In the genomic region with DNA sequence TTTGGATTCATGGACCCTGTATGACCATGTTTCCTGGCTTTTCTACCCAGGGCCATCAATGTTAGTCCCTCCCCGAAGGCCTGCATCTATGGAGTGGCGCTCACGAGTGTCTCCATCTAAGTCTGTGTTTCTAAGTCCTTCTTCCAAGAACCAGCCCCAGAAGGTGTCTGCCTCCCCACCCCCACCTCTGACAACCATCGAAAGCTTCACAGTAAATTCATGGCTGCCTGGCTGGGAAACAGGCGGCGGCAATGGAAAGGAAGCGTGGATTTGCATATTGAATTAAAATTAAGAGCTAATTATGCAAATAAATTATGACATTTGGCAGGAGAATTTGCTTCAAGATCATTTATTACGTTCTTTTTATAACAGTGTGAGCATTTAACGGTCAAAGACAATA, we compare ENCODE assay signal across 18 mouse cellular contexts.
A peak's percentile ranks its signal among the peaks of the same experiment; 100 is the strongest.
DNase-seq lines count a peak whose midpoint lies in the region; ATAC-seq and TF ChIP-seq lines count a peak whose summit lies in the region.
"Had no signal": no experiment of that assay in that cellular context is flagged by ENCODE, and none has a peak within 500 bp of the region (broad histone marks: within the 10 kb centered on the region; RNA-seq: fewer than 3 reads in every experiment).

No protein-coding gene starts in this region.

- peak; percentile 70 for DNase-seq in forebrain, embryonic 14.5 days (ENCODE audit: low spot score)
- no peak for DNase-seq in forebrain, embryonic 10.5 days (ENCODE audit: extremely low spot score, low spot score)
- DNase-seq in midbrain, embryonic 11.5 days (ENCODE audit: low spot score, missing footprints), result peak; percentile 35
- peak; percentile 57 for DNase-seq in brain, embryonic 18.5 days (ENCODE audit: low read depth, low spot score)
- DNase-seq in forebrain, postnatal 0 days, result peak; percentile 75
- DNase-seq in adrenal gland, postnatal 36 days, result no peak
- no peak for DNase-seq in layer of hippocampus, postnatal 10 days (ENCODE audit: low spot score in 2 of 2)
- DNase-seq: adrenal gland, adult 2 months; adrenal gland, postnatal 10 days; adrenal gland, postnatal 25 days; cerebellum, adult 11-12 months; cerebellum, adult 2 months; cerebellum, adult 9-10 months; cerebellum, postnatal 10 days; cerebellum, postnatal 25 days had no signal

- H3K4me1 ChIP-seq in forebrain, embryonic 14.5 days (ENCODE audit: control insufficient read depth, insufficient read depth, low read length), result no peaks in the 10 kb centered on the region
- H3K4me1 ChIP-seq in forebrain, embryonic 10.5 days, result peaks cover 27% of the 10 kb centered on the region
- H3K4me1 ChIP-seq in midbrain, embryonic 11.5 days (ENCODE audit: control insufficient read depth, insufficient read depth, low read length), result no peaks in the 10 kb centered on the region
- 0 out of 2 replicates have a peak, but pooled peaks cover 6% of the 10 kb centered on the region for H3K4me1 ChIP-seq in midbrain, embryonic 15.5 days
- peaks cover 7% of the 10 kb centered on the region; the same call in 1 of the 2 replicates for H3K4me1 ChIP-seq in forebrain, postnatal 0 days (ENCODE audit: insufficient read depth)
- H3K4me1 ChIP-seq: embryonic facial prominence, embryonic 12.5 days had no signal

- H3K36me3 ChIP-seq in forebrain, embryonic 14.5 days (ENCODE audit: control insufficient read depth, insufficient read depth, low read length), result no peaks in the 10 kb centered on the region
- H3K36me3 ChIP-seq in forebrain, embryonic 10.5 days (replicated peaks), result no peaks in the 10 kb centered on the region
- H3K36me3 ChIP-seq in midbrain, embryonic 11.5 days (ENCODE audit: control insufficient read depth, insufficient read depth, low read length), result no peaks in the 10 kb centered on the region
- no peaks in the 10 kb centered on the region for H3K36me3 ChIP-seq in midbrain, embryonic 15.5 days (replicated peaks)
- no peaks in the 10 kb centered on the region for H3K36me3 ChIP-seq in forebrain, postnatal 0 days (ENCODE audit: insufficient read depth)
- H3K36me3 ChIP-seq: embryonic facial prominence, embryonic 10.5 days; embryonic facial prominence, embryonic 12.5 days had no signal

- no peak overlapping the region for H3K4me3 ChIP-seq in forebrain, embryonic 14.5 days (ENCODE audit: low read depth, low read length)
- no peak overlapping the region for H3K4me3 ChIP-seq in forebrain, embryonic 10.5 days
- no peak overlapping the region for H3K4me3 ChIP-seq in midbrain, embryonic 11.5 days (ENCODE audit: low read depth, low read length)
- H3K4me3 ChIP-seq in midbrain, embryonic 15.5 days, result no peak overlapping the region
- no peak overlapping the region for H3K4me3 ChIP-seq in forebrain, postnatal 0 days (ENCODE audit: low read depth, low read length)
- H3K4me3 ChIP-seq: embryonic facial prominence, embryonic 10.5 days; embryonic facial prominence, embryonic 12.5 days had no signal

- no peak overlapping the region for H3K9ac ChIP-seq in forebrain, embryonic 14.5 days (ENCODE audit: low read length)
- no peak overlapping the region for H3K9ac ChIP-seq in midbrain, embryonic 11.5 days (ENCODE audit: low read length)
- no peak overlapping the region for H3K9ac ChIP-seq in midbrain, embryonic 15.5 days
- no peak overlapping the region for H3K9ac ChIP-seq in forebrain, postnatal 0 days
- H3K9ac ChIP-seq: embryonic facial prominence, embryonic 12.5 days had no signal

- H3K27me3 ChIP-seq in forebrain, embryonic 14.5 days (replicated peaks; ENCODE audit: control insufficient read depth, insufficient read depth, low read length), result peaks cover 40% of the 10 kb centered on the region
- peaks cover 100% of the 10 kb centered on the region for H3K27me3 ChIP-seq in forebrain, embryonic 10.5 days (ENCODE audit: poor library complexity, severe bottlenecking)
- peaks cover 34% of the 10 kb centered on the region for H3K27me3 ChIP-seq in midbrain, embryonic 11.5 days (ENCODE audit: control insufficient read depth, insufficient read depth, low read length)
- H3K27me3 ChIP-seq in midbrain, embryonic 15.5 days (replicated peaks), result peaks cover 47% of the 10 kb centered on the region
- H3K27me3 ChIP-seq in forebrain, postnatal 0 days (ENCODE audit: insufficient read depth, low read length), result peaks cover 21% of the 10 kb centered on the region

- H3K27ac ChIP-seq in forebrain, embryonic 14.5 days (ENCODE audit: low read depth, low read length), result no peak overlapping the region
- no peak overlapping the region for H3K27ac ChIP-seq in forebrain, embryonic 10.5 days
- no peak overlapping the region for H3K27ac ChIP-seq in midbrain, embryonic 11.5 days (ENCODE audit: low read depth, low read length)
- no peak overlapping the region for H3K27ac ChIP-seq in midbrain, embryonic 15.5 days
- H3K27ac ChIP-seq in forebrain, postnatal 0 days (ENCODE audit: low read depth, low read length), result peak overlapping the region; percentile 24; the same call in 1 of the 2 replicates
- H3K27ac ChIP-seq: embryonic facial prominence, embryonic 10.5 days; embryonic facial prominence, embryonic 12.5 days had no signal

- TF ChIP-seq CTCF in forebrain, postnatal 0 days (IDR thresholded peaks at IDR 0.05; ENCODE audit: low read depth), result no peak

- no peaks in the 10 kb centered on the region for H3K9me3 ChIP-seq in forebrain, embryonic 14.5 days (replicated peaks; ENCODE audit: control insufficient read depth, low read length)
- no peaks in the 10 kb centered on the region for H3K9me3 ChIP-seq in forebrain, embryonic 10.5 days
- H3K9me3 ChIP-seq in midbrain, embryonic 11.5 days (ENCODE audit: control insufficient read depth, low read length), result no peaks in the 10 kb centered on the region
- H3K9me3 ChIP-seq in midbrain, embryonic 15.5 days, result no peaks in the 10 kb centered on the region
- no peaks in the 10 kb centered on the region for H3K9me3 ChIP-seq in forebrain, postnatal 0 days (ENCODE audit: low read length)
- H3K9me3 ChIP-seq: embryonic facial prominence, embryonic 10.5 days; embryonic facial prominence, embryonic 12.5 days had no signal

- WGBS in forebrain, embryonic 14.5 days, result 58% methylated on average over 9 of the region's 9 CpGs
- WGBS in forebrain, embryonic 10.5 days, result 85% methylated on average over 9 of the region's 9 CpGs
- WGBS in midbrain, embryonic 11.5 days, result 81% methylated on average over 9 of the region's 9 CpGs
- WGBS in midbrain, embryonic 15.5 days, result 69% methylated on average over 9 of the region's 9 CpGs
- WGBS in forebrain, postnatal 0 days, result 44% methylated on average over 9 of the region's 9 CpGs

- H3K4me2 ChIP-seq in forebrain, embryonic 14.5 days (ENCODE audit: low read length), result no peak overlapping the region
- no peak overlapping the region for H3K4me2 ChIP-seq in midbrain, embryonic 11.5 days
- no peak overlapping the region for H3K4me2 ChIP-seq in midbrain, embryonic 15.5 days
- H3K4me2 ChIP-seq in forebrain, postnatal 0 days (ENCODE audit: low read depth), result no peak overlapping the region
- H3K4me2 ChIP-seq: embryonic facial prominence, embryonic 12.5 days had no signal

- peak; percentile 65; the same call in 1 of the 2 replicates for ATAC-seq in forebrain, embryonic 14.5 days
- no peak for ATAC-seq in midbrain, embryonic 11.5 days (ENCODE audit: low FRiP score)
- no peak for ATAC-seq in midbrain, embryonic 15.5 days (replicated peaks)
- peak; percentile 68; the same call in 1 of the 2 replicates for ATAC-seq in forebrain, postnatal 0 days

Comparison
In these comparisons a context has a peak if more than half of its experiments do, and no peak if none do; other contexts are left out.
1. DNase-seq: peak in forebrain, embryonic 14.5 days (single experiment), midbrain, embryonic 11.5 days (single experiment), brain, embryonic 18.5 days (single experiment) and forebrain, postnatal 0 days (single experiment); none in forebrain, embryonic 10.5 days (single experiment), adrenal gland, postnatal 36 days (0 of 2) and layer of hippocampus, postnatal 10 days (0 of 2).
2. ATAC-seq: peak in forebrain, embryonic 14.5 days (single experiment) and forebrain, postnatal 0 days (single experiment); none in midbrain, embryonic 11.5 days (single experiment) and midbrain, embryonic 15.5 days (single experiment).